Mouse (Mus musculus): ENCODE data around the gene Gm8206. TPM values are rescaled to one million over a fixed set of nuclear protein-coding genes. Genes with fewer than 3 reads are reported as not detected.
"Not testable (repeated sequence)": the region's sequence is repeated elsewhere in the genome, so short reads cannot be mapped to it uniquely, and the experiment has no call there.

Gm8206 gene
- polyA plus RNA-seq (2015; fragmentation: Nextera tagmentation; extraction: Ambion mirVana): 4.2 and 6.9 TPM in 2 replicates

DNA sequence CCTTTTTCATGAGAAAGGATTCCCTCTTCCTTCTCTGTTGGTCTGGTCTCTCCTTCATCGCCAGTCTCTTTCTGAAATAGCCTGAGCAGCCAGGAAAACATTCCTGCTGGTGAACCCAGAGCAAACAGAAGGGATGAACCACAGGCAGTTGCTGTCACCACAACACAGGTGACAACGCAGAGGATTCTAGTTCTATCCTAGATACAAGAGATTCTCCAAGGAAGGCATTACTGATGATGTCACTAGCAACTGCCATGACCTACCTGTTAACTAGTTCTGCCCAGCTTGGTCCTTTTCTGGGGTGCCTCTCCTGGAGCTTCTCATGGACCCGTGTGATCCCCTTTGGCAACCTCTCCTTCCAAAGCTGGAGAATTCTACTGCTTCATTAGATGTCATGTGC, at the start of gene Gm8206:
Gene Gm8206 (minus strand): TSS at position 101 of the 400 bp plus-strand sequence.
- H3K27ac ChIP-seq; H3K4me1 ChIP-seq; H3K27me3 ChIP-seq (replicated peaks); H3K9ac ChIP-seq; H3K4me2 ChIP-seq; H3K36me3 ChIP-seq (replicated peaks); ATAC-seq (replicated peaks); H3K9me3 ChIP-seq; H3K4me3 ChIP-seq: not testable (repeated sequence)
- WGBS: 93% methylated on average over 2 of the region's 3 CpGs

DNA sequence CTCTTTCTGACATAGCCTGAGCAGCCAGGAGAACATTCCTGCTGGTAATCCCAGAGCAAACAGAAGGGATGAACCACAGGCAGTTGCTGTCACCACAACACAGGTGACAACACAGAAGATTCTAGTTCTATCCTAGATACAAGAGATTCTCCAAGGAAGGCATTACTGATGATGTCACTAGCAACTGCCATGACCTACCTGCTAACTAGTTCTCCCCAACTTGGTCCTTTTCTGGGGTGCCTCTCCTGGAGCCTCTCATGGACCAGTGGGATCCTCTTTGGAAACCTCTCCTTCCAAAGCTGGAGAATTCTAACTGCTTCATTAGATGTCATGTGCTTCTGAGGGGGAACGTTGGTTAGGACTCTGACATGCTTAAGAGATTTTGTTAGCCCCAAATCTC, 32.0 kb upstream of the Gm8206 start, which contains the start of gene Gm3476:
Gene Gm3476 (minus strand): TSS at position 101 of the 400 bp plus-strand sequence.
- not testable (repeated sequence) for H3K4me1 ChIP-seq; H3K36me3 ChIP-seq (replicated peaks); H3K4me3 ChIP-seq; ATAC-seq (replicated peaks); H3K9me3 ChIP-seq; H3K9ac ChIP-seq; H3K27ac ChIP-seq; H3K27me3 ChIP-seq (replicated peaks); H3K4me2 ChIP-seq
- WGBS: no CpG with 5 or more reads among the region's 1 CpGs

DNA sequence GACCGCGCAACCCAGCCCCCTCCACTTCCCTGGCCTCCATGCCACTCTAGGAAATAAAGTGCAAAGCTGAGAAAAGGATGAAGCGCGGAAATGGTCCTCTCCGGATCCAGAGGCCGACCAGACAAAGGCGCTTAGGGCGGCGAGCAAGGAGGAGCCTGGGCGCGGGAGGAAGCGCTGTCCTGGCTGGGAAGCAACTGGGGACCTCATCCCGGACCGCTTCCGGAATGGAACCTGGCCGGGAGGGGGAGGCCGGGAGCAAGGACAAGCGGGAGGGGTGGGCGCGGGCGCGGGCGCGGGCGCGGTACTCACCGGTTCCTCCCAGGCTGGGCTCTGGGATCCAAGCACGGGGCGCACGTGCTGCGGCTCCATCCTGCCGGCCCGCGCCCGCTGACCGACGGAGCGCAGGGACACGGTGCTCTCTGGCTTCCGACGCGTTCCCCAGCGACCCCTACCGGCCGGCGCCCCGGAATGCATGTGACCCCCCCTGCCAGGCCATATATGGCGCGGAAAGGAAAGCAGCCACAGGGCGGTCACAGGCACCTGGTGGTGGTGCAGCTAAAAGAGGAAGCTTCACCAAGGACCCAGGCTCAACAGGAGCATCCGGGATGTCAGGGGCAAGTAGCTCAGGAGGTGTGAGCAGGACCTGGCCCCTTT, 14.7 kb upstream of the Gm8206 start, which contains the start of gene Gm3468:
Gene Gm3468 (minus strand): TSS at position 394 of the 654 bp plus-strand sequence.
- H3K4me3 ChIP-seq: peak within 1 kb of the TSS; percentile 42
- H3K27ac ChIP-seq: peak within 1 kb of the TSS; percentile 65
- H3K4me2 ChIP-seq: peak within 1 kb of the TSS; percentile 47
- H3K36me3 ChIP-seq (replicated peaks); H3K4me1 ChIP-seq; H3K9me3 ChIP-seq; H3K27me3 ChIP-seq (replicated peaks): not testable (repeated sequence)
- H3K9ac ChIP-seq: peak within 1 kb of the TSS; percentile 40
- ATAC-seq (replicated peaks): peak; percentile 98
- under 1% methylated on average over 42 of the region's 51 CpGs for WGBS

GRCm38 (mm10) chr14:6107500-6107899, 13.8 kb upstream of the Gm8206 start:
- not testable (repeated sequence) for ATAC-seq (replicated peaks); H3K27me3 ChIP-seq (replicated peaks); H3K9me3 ChIP-seq; H3K36me3 ChIP-seq (replicated peaks); H3K4me1 ChIP-seq; H3K27ac ChIP-seq; H3K9ac ChIP-seq
- WGBS: 9% methylated on average over 9 of the region's 9 CpGs
- Histone ChIP-seq H3K4me2 (peak overlapping the region; percentile 47), H3K4me3 (peak overlapping the region; percentile 42)

GRCm38 (mm10) chr14:6058167-6058566, 35.6 kb downstream of the Gm8206 start, which contains the start of gene Gm6337:
Gm6337 (minus strand) TSS chr14:6058267.
- not testable (repeated sequence) for H3K9me3 ChIP-seq; H3K9ac ChIP-seq; H3K4me3 ChIP-seq; H3K27me3 ChIP-seq (replicated peaks); H3K4me2 ChIP-seq; ATAC-seq (replicated peaks); H3K27ac ChIP-seq; H3K4me1 ChIP-seq; H3K36me3 ChIP-seq (replicated peaks)
- 91% methylated on average over 4 of the region's 4 CpGs for WGBS

- WGBS: 83% methylated on average over 7 of the region's 7 CpGs
Observed at GRCm38 (mm10) chr14:5987136-5987535, 106.6 kb downstream of the Gm8206 start.

DNA sequence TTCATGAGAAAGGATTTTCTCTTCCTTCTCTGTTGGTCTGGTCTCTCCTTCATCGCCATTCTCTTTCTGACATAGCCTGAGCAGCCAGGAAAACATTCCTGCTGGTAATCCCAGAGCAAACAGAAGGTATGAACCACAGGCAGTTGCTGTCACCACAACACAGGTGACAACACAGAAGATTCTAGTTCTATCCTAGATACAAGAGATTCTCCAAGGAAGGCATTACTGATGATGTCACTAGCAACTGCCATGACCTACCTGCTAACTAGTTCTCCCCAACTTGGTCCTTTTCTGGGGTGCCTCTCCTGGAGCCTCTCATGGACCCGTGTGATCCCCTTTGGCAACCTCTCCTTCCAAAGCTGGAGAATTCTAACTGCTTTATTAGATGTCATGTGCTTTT, 114.7 kb downstream of the Gm8206 start, which contains the start of gene Gm3453:
Gene Gm3453 (minus strand): TSS at position 101 of the 400 bp plus-strand sequence.
- ATAC-seq (replicated peaks); H3K4me1 ChIP-seq; H3K27me3 ChIP-seq (replicated peaks); H3K9me3 ChIP-seq; H3K9ac ChIP-seq; H3K4me2 ChIP-seq; H3K4me3 ChIP-seq; H3K36me3 ChIP-seq (replicated peaks); H3K27ac ChIP-seq: not testable (repeated sequence)
- 69% methylated on average over 2 of the region's 2 CpGs for WGBS

More at GRCm38 (mm10) chr14:5987136-5987535, 106.6 kb downstream of the Gm8206 start:
- H3K9ac ChIP-seq; H3K4me3 ChIP-seq; ATAC-seq (replicated peaks); H3K9me3 ChIP-seq; H3K27me3 ChIP-seq (replicated peaks); H3K36me3 ChIP-seq (replicated peaks); H3K4me1 ChIP-seq; H3K27ac ChIP-seq; H3K4me2 ChIP-seq: not testable (repeated sequence)

Other genes starting within 250 kb of the Gm8206 start
- gene Gm8237, start 213.6 kb downstream of the Gm8206 start, polyA plus RNA-seq (2015; fragmentation: Nextera tagmentation; extraction: Ambion mirVana): 1.5 and 2.0 TPM in 2 replicates
- 3.9 and 4.0 TPM in 2 replicates for gene Gm3248, start 132.2 kb downstream of the Gm8206 start, polyA plus RNA-seq (2015; fragmentation: Nextera tagmentation; extraction: Ambion mirVana)
- gene Gm3453, start 114.8 kb downstream of the Gm8206 start, polyA plus RNA-seq (2015; fragmentation: Nextera tagmentation; extraction: Ambion mirVana): not detected in 2 replicates
- not detected in 2 replicates for gene Gm6337, start 35.7 kb downstream of the Gm8206 start, polyA plus RNA-seq (2015; fragmentation: Nextera tagmentation; extraction: Ambion mirVana)
- gene Gm3468, start 14.7 kb upstream of the Gm8206 start, polyA plus RNA-seq (2015; fragmentation: Nextera tagmentation; extraction: Ambion mirVana): 4.6 and 5.2 TPM in 2 replicates
- gene Gm3476, start 31.9 kb upstream of the Gm8206 start, polyA plus RNA-seq (2015; fragmentation: Nextera tagmentation; extraction: Ambion mirVana): not detected in 2 replicates
- gene Gm21560, start 125.3 kb upstream of the Gm8206 start, polyA plus RNA-seq (2015; fragmentation: Nextera tagmentation; extraction: Ambion mirVana): not detected in 2 replicates
- 8.5 and 8.9 TPM in 2 replicates for gene Gm3411, start 193.3 kb upstream of the Gm8206 start, polyA plus RNA-seq (2015; fragmentation: Nextera tagmentation; extraction: Ambion mirVana)
- not detected in 2 replicates for gene Gm21103, start 210.9 kb upstream of the Gm8206 start, polyA plus RNA-seq (2015; fragmentation: Nextera tagmentation; extraction: Ambion mirVana)
- gene Gm3618, start 249.7 kb upstream of the Gm8206 start, polyA plus RNA-seq (2015; fragmentation: Nextera tagmentation; extraction: Ambion mirVana): not detected in 2 replicates

All from midbrain, embryonic 15.5 days (tissue).